Mouse (Mus musculus): ENCODE measurements at regions not wholly inside any gene's neighbourhood (a gene's known extent, or its start where the extent isn't known, plus 50 kb on each side); places are given as distances from the start of the nearest gene placed in this dataset.
A peak's percentile ranks its signal among the peaks of the same experiment; 100 is the strongest.
"Not testable (repeated sequence)": the region's sequence is repeated elsewhere in the genome, so short reads cannot be mapped to it uniquely, and the experiment has no call there.

DNA sequence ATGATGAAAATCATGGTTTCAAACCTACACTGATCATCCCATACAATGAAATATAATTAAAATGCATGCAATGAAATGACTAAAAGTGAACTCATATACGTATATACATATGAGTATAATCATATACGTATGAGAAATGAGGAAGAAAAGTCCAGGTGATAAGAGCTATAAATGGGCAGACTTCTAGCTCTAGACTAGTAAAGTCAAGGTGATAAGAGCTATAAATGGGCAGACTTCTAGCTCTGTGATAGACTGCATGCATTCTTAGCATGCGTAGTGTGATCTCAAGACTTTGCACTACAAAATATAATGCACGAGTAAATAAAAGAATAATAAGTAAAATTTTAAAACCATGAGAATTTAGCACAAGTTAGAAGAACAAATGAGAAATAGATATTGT, 606.2 kb upstream of the Gpc5 start:
- no peak for DNase-seq (ENCODE audit: low spot score)

DNA sequence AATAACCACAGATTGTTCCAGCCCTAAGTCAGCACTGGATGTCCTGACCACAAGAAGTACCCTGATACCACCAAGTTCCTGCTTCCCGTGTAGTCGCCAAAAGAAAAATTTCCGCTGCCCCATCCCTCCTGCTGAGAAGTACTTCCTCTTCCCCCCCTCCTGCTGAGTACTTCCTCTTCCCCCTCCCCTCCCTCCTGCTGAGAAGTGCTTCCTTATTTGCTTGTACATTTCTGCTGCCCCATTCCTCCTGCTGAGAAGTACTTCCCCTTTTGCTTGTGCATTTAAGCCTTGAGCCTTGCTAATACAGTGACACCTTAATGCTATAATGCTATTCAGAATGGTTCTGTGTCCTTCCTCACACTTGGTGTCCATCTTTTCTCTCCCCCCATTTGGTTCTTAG, 598.6 kb upstream of the Gpc5 start:
- not testable (repeated sequence) for DNase-seq (ENCODE audit: low spot score)

DNA sequence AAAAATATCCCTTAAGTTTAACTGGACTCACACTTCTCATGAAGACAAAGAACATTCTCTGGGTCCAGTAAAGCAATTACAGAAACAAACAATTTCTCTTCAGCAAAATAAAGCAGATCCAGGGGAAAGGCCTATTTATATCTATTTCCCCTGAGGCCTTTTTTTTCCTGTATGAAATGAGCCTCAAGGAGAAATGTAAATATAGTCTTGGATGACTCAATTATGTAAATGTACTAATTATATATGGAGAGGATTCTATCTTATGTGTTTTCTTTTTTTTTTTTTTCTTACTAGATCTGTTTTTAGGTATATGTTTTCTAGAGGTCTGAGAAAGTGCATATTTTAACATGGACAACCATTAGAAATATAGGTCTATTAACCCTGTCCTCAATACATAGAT, 587.0 kb upstream of the Gpc5 start:
- DNase-seq (ENCODE audit: low spot score) = no peak

DNA sequence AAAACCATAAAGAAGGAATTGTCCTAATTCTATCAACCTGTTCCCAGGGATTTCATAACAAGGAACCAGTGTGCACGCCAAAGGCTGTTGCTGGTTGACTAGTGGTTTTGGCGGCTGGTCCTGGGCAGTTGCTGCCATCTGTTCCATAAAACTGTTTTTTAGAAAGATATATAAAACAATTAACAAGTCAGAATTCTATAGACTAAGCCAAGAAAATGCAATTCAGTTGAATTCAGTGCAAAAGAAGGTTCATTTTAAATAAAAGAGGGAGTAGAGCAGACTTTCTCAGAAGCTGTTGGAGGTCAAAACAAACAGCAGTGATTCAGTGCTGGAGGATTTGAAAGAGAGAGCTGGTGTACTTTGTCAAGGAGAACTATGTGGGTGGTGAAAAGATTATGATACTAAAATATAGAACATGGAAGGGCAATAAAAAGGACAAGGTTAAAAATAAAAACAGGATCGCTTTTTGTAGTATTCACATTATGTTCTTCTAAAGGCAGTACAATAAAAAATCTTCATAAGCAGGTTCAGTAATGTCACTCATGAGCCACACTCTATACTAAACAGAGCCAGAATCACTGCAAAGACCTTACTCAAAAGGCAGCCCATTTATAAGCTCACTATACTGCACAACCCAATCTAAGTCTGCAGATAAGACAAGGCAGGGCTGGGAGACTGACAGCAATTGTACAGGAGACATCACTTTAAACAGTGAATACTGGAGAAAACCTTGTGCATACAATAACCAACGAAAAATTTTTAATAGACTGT, 543.9 kb upstream of the Gpc5 start:
- no peak for DNase-seq (ENCODE audit: low spot score)

DNA sequence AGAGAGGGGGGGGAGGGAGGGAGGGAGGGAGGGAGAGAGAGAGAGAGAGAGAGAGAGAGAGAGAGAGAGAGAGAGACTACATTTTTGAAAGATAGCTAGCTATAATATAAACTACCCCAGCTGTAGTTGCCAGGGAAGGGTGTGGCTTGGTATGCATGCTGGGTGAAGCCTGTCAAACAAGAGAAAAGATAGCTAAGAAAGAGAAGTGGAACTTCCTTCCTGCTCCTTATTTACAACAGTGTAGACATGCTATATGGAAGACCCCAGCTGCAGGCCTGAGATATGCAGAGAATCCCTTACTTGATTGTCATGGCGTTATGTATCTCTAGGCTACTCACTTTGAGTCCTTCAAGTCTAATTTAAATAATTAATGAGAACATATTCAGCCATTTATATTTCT, 542.9 kb upstream of the Gpc5 start:
- DNase-seq (ENCODE audit: low spot score) = no peak

DNA sequence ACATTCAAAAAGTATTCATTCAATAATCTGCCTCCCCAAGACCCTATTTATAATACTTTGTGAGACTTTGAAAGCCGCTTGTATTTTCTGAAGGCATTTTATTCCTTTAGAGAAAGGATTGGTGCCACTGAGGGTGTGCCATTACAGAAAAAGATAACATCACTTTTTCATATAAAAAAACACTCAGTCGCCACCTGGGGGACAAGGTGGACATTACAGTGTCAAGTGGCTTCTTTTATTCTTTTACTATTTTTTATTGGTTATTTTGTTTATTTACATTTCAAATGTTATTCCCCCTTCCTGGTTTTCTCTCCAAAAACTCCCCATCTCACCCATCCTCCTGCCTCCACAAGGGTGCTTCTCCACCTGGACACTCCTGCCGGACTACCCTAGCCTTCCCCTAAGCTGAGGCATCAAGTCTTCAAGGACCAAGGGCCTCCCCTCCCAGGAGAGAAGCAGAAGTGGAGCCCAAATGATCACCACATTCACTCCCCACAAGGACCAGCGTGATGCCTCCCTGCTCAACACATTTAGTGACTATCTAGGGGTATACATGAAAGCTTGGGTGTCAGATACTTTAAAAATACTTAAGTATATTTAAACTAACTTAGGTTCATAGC, 525.5 kb upstream of the Gpc5 start:
- peak; percentile 40 for DNase-seq (ENCODE audit: low spot score)

DNA sequence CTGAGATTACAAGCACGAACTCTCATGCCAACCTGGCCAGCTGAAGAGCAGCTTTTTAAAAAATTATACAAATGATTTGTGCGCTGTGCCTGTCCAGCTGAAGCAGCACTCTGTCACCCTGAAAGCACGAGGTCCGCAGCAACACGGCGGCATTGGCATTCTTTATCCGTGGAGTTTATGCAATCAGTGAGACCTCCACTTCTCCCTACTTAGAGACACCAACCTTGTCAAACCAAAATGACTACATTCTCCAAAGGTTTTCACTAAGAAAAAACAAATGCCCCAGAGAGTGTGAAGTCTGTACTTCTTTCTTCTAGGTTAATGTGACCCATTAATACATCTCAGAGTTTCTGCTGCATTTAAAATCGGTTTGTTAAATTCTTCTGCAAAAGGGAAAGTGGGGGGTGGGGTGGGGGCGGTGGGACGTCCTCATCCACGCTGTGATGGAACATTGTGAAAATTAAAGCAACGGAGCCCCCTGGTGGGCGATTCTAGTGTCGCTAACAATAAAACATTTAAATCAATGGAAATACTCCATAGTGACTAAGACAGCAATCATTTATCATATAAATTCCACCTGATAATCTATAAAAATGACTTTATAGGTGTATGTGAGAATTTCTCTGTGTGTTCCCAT, 524.2 kb upstream of the Gpc5 start:
- peak; percentile 88 for DNase-seq (ENCODE audit: low spot score)

DNA sequence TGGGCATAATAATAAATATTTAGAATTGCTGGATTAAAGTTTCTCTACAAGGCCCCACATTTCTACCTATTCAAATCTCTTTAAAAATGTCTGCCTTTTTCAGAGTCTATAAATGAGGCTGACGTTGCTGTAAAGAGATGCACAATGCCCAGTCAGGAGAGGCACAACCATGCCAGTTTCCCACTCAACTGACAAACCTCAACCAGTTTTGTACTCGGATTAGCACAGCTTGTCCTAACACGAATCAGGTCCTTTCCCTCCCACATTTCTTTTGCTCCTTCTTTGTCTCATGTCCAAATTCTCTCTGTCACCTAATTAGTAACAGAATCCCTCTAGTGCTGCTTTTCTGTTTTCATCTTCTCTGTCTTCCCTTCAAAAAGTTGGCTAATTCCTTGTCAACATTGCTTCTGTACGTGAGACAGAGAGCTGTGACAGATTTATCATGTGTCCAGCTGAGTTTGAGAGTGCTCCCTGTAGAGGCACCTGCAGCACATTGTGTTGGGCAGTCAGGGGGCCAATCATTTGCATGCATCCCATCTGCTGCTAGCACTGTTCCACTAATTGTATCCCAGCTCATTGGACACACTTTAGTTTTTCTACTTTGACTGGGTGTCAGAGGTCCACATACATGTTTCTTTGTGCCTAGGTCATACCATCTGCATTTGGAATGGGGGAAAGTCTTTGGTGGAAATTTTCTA, 504.5 kb upstream of the Gpc5 start:
- DNase-seq (ENCODE audit: low spot score) = peak; percentile 18

DNA sequence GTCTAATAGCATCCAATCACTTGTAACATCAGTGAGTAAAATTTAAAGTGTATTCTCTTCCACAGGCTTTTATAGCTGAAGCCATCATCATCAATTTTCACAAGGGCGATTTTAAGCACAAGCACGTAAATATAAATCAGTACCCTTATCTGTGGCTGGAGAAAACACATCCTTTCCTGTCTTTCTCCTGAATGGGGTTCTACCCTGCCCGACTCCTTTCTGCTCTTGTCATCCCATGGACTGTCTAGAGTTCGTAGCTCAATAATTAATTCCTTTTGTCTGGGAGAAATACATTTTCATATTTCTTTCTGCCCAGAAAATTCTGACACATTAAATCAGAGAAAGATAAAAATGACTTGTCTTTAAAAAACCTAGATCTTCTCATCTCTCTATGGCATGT, 482.7 kb upstream of the Gpc5 start:
- DNase-seq (ENCODE audit: low spot score) = no peak

DNA sequence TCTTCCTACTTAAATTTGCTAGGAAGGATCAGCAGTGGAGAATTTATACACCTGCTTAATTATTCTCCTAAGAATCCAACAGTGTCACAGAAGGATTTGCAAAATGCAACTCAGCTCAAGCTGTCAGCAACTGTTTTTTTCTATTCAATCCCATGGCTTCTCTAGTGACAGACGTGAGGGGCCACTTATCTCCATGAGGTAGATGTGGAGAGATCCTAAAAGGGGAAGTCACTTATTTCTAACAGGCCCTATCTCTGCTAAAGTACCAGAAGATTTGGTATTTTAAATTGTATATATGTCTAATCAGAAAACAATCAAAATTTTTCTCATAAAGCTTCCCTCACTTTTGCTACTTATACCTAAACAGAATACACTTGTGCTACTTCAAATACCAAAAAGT, 479.6 kb upstream of the Gpc5 start:
- DNase-seq (ENCODE audit: low spot score) = no peak

DNA sequence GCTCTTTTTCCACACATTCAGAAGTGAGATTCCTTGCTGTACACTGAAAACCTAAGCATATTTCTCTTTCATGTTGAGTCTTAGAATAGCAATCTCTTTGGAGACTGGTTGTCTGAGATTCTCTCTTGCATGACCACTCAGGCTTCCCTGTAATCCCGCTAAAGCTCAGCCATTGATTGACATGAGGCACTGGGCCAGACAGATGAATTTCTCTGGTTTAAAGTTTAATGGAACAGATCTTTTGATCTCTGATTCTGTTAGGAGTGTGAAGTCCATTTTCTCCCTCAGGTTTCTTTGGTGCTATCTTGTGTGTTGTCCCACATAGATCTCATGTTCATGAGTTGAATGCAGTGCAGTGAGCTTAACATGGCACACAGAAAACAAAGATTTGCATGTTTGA, 435.4 kb upstream of the Gpc5 start:
- DNase-seq (ENCODE audit: low spot score) = no peak

DNA sequence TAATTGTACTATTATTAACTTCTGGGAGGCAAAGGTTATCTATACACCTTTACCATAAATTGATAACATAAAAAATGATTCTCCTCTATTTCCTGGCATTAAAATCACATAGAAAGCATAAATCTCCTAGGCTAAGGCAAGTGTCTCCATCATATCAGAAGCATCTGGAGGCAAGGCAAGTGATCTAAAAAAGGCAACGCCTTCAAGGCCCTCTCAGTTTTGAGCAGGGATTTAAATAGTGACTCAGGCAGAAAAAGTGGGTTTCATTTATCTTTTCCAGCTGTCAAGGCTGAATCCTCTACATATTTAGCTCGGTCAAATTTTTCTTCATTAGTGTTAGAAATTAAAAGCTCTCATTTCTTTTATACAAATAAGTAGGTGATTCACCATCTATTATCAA, 430.0 kb upstream of the Gpc5 start:
- DNase-seq (ENCODE audit: low spot score) = no peak

DNA sequence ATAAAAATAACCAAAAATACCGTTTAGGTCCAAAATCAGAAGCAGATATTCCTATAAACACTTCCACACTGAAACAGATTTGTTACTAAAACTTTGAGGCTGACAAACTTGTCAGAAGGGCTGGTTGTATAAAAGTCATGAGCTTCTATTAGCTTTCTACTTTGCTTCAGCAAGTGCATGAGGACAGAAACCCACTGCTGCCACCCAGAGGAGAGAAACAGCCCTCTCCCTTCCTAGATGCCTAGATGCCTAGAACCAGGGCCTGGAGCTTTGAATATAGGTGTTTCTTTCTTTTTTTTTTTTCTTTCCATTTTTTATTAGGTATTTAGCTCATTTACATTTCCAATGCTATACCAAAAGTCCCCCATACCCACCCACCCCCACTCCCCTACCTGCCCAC, 406.9 kb upstream of the Gpc5 start:
- DNase-seq (ENCODE audit: low spot score) = peak; percentile 44

DNA sequence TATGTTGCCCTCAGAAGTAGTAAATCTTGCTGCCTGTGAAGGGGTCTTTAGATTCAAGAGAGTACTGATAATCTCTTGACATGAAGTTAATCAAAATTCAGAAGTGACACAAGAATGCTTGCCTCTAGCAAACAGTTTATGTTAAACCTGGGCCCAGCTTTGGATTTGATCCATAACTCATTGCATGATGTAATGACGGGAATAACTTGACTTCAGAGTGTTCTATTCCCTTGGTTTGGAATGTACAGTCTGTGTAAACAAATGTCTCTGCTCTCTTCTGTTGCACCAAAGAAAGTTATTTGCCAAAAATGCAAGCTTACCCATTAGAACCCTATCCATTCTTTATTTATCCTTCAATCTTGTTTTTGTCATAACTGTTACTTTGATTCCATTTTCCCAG, 397.1 kb upstream of the Gpc5 start:
- DNase-seq (ENCODE audit: low spot score) = no peak

DNA sequence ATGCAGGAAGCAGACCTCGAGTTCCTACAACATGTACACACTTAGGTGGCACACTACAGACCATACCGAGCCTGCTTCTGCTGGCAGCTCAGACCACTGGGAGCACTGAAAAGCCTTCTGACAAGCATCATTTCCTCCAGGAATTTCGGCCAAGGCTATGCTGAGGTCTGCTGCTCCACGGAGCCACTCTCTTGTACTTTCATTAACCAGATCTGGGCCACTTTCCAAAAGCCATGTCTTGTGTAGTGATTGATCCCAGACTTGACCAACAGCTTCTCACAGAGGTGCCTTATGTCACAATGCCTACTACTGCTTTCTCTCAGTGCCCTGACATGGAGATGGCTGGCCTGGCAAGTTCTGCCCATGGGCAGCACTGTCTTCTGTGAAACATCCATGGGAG, 394.5 kb upstream of the Gpc5 start:
- DNase-seq (ENCODE audit: low spot score) = no peak

DNA sequence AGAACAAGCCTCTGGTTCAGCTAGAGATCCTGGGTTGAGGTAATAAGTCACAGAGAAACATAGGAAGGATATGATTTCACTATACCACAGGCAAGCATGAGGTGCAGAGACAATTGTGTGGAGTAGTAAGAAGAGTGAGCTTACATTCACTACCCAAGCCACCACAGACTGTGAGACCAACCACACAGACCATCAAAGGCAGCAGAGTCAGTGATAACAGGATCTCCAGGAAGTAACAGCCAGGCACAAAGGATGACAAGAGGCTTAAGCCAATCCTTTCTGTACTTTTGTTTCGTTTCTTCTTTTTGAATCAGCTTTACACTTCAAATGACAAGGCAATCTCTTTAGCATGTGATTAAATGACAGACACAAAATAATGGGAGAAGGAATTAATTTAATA, 368.9 kb upstream of the Gpc5 start:
- no peak for DNase-seq (ENCODE audit: low spot score)

DNA sequence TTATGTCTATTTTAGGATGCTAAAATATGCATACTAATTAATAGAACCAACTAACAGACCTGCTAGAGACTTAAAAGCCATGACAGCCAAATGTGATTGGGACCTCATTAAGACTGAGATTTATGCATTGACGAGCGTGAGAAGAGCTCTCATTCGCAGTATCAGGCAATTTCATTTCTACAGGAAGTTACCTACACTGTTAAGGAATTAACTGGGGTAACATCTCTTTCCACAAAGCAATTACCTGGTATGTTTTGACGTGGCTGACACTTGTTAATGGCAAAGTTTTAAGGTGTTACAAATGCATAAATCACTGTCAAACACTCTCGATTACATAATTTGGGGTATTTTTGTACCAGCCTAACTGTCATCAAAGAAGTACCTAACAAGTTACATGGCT, 324.7 kb upstream of the Gpc5 start:
- DNase-seq (ENCODE audit: low spot score) = no peak

DNA sequence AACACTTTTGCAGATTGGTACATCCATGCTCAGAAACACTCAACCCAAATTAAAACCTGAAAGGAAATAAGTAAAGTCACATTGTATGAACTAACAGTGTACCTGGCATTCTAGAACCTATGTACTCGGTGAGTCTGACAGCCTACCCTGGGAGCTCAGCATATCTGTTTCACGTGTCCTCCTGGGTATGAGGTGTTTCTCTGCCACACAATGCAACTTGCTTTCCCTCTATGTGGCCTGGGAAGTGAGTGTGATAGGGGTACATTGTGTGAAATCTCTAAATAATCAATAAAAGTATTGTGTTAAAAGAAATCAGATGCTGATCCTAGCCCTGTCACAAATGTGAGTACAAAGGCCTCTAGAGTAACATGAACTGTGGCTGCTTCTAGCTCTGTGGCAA, 315.3 kb upstream of the Gpc5 start:
- DNase-seq (ENCODE audit: low spot score) = no peak

DNA sequence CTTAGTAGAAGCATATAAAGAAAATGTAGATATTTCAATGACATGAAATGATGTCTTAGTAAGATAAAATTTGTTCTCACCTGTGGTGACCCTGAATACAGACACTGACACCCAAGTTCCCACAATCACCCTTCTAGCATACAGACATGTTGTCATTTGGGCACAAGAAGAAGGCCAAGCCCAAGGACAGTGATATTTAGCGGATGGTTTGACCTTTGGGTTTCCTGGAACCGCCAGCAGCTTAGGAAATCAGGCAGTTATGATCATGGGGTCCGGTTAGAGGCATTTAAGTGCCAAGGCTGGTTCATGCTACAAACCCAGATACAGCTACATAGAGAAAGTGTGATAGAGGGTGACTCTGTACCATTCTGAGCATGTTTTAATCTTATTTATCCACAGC, 310.2 kb upstream of the Gpc5 start:
- DNase-seq (ENCODE audit: low spot score) = no peak

DNA sequence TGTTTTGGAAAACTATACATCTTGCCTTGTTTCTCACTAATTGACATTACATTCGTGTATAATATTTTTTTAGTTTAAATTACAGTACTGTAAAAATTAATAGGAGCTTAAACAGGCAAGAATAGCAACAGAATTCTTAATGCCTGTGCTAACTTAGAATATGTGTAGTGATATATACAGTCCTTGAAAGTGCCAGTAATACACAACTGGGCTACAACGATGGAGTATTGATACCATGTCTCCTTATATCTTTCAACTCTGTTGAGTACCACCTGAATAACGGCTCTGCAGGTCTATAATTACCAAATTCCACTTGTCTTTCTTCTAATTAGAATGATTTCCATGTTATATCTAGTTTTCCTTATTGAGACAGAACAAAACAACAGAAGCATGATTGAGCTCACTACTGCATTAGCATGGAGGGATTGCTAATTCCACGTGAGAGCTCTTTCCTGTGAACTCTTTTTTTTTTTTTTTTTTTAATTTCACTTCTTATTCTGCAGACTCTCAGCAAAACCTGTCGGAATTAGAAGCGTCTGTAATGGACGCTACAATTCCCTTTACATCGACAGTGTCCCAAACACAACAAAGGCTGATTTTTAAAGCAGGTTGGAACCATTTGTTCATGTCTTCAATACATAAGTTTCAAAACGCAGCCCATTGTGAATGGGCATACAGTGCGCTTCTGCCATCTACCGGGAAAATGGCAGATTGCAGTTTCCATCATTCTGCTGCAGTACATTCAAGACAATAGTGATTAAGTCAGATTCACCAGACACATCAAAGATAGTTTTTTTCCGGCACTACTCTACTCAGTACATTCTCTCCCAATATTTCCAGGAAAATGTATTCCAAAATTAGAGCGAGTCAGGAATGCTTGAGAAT, 300.8 kb upstream of the Gpc5 start:
- peak; percentile 92 for DNase-seq (ENCODE audit: low spot score)

DNA sequence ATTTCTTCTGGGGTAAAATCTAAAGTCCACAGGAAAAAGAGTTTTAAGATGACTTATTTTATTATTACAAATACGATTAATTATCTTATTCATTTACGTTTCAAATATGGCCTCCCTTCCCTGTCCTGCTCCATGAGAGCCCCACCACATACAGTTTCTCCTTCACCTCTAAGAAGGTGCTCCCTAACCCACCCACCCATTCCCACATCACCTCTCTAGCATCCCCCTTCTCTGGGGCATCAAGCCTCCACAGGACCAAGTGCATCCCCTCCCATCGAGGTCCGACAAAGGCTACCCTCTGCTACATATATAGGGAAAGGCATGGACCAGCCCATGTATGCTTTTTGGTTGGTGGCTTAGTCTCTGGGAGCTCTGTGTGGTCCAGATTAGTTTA, 300.2 kb upstream of the Gpc5 start:
- no peak for DNase-seq (ENCODE audit: low spot score)

DNA sequence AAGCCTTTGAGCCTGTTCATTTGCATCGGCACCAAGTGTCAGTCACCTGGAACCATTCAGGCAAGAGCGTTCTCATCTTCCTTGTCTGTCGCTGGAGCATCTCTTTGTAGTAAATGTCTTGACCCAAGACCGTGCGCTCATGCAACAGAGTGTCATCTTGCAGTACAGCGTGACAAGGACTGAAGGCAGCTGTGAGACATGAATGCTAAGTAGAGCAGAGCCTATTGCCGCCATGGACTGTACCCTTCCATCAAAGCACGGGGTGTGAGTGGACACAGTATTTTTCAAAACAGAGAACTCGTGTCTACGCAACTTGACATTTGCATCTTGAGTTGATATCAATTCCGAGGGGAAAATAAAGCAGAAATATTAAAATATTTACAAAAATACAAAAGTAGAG, 287.4 kb upstream of the Gpc5 start:
- no peak for DNase-seq (ENCODE audit: low spot score)
